In the genomic region with DNA sequence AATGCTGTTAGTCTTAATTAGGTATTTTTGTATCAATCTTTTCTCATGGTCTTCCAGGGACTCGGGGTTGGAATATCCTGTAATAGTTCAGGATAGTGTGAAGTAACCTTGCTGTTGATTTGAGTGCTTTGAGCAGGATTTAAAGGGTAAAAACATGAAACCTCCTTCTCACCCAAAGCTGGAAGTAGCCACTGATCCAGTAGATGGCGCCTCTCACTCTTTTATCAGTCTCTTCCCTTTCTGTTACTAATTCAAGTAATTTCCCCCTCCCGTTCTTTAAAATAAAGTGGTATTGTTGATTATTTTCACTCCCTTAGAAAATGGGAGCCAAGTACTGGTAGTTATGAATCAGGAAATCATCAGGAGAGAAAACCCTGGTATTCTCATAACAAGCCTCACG, we compare ENCODE assay signal across 9 mouse cellular contexts. TPM values are rescaled to one million over a fixed set of nuclear protein-coding genes. Genes with fewer than 3 reads are reported as not detected.
DNase-seq lines count a peak whose midpoint lies in the region; ATAC-seq and TF ChIP-seq lines count a peak whose summit lies in the region.
"Had no signal": no experiment of that assay in that cellular context is flagged by ENCODE, and none has a peak within 500 bp of the region (broad histone marks: within the 10 kb centered on the region; RNA-seq: fewer than 3 reads in every experiment).

No protein-coding gene starts in this region.

- no peak for ATAC-seq in intestine, postnatal 0 days
- ATAC-seq in intestine, embryonic 15.5 days: no peak

- TF ChIP-seq CTCF in intestine, postnatal 0 days (IDR thresholded peaks at IDR 0.05; ENCODE audit: low read depth): peak; percentile 69

- H3K27me3 ChIP-seq in intestine, postnatal 0 days (replicated peaks; ENCODE audit: control insufficient read depth, insufficient read depth, low read length): no peaks in the 10 kb centered on the region
- H3K27me3 ChIP-seq in intestine, embryonic 15.5 days (replicated peaks): no peaks in the 10 kb centered on the region

- no peak overlapping the region for H3K4me2 ChIP-seq in intestine, postnatal 0 days (replicated peaks; ENCODE audit: low read depth)
- no peak overlapping the region for H3K4me2 ChIP-seq in intestine, embryonic 15.5 days (replicated peaks)

- H3K9ac ChIP-seq in intestine, postnatal 0 days (ENCODE audit: low read depth, low read length): no peak overlapping the region
- no peak overlapping the region for H3K9ac ChIP-seq in intestine, embryonic 15.5 days

- peaks cover 17% of the 10 kb centered on the region for H3K36me3 ChIP-seq in intestine, postnatal 0 days (ENCODE audit: control insufficient read depth, insufficient read depth)
- H3K36me3 ChIP-seq in intestine, embryonic 15.5 days: peaks cover 10% of the 10 kb centered on the region

- H3K27ac ChIP-seq in intestine, postnatal 0 days (ENCODE audit: low read depth, low read length): no peak overlapping the region
- H3K27ac ChIP-seq in intestine, embryonic 15.5 days: no peak overlapping the region

- 48% methylated on average over 4 of the region's 4 CpGs for WGBS in intestine, postnatal 0 days
- 45% methylated on average over 4 of the region's 4 CpGs for WGBS in intestine, embryonic 15.5 days

- no peaks in the 10 kb centered on the region for H3K4me1 ChIP-seq in intestine, postnatal 0 days (replicated peaks; ENCODE audit: control insufficient read depth, insufficient read depth, low read length)
- H3K4me1 ChIP-seq in intestine, embryonic 15.5 days (replicated peaks): no peaks in the 10 kb centered on the region

- H3K4me3 ChIP-seq in intestine, postnatal 0 days (ENCODE audit: low read depth, low read length): no peak overlapping the region
- no peak overlapping the region for H3K4me3 ChIP-seq in intestine, embryonic 15.5 days (replicated peaks)
- H3K4me3 ChIP-seq: myocyte had no signal

- intact Hi-C loops in gastrocnemius, postnatal 36 days (cut with DNase I): no loop called here

- H3K9me3 ChIP-seq in intestine, postnatal 0 days (ENCODE audit: control insufficient read depth): no peaks in the 10 kb centered on the region
- no peaks in the 10 kb centered on the region for H3K9me3 ChIP-seq in intestine, embryonic 15.5 days

- peak; percentile 23 to 46 for DNase-seq in spleen, postnatal 36 days (ENCODE audit: low spot score in 2 of 2)
- DNase-seq in spleen, postnatal 14 days (ENCODE audit: low spot score in 2 of 2): no peak
- DNase-seq in embryo, embryonic 10.5 days (ENCODE audit: low spot score): peak; percentile 64
- peak; percentile 49 for DNase-seq in retina, postnatal 1 day
- DNase-seq in spleen, adult 18-20 months: no peak
- no peak for DNase-seq in gastrocnemius, postnatal 36 days

RNA-seq across cellular contexts. Expression of gene Knl1, which starts 6.0 kb away (rescaled TPM):
- 12.0 and 15.2 TPM in 2 replicates for polyA plus RNA-seq in intestine, postnatal 0 days (2015; fragmentation: Nextera tagmentation; extraction: Ambion mirVana)
- 41.9 and 53.7 TPM in 2 replicates for polyA plus RNA-seq in intestine, embryonic 15.5 days (2015; fragmentation: Nextera tagmentation; extraction: Ambion mirVana)
- total RNA-seq in gastrocnemius, postnatal 36 days (2021): under 1 TPM; 0.44 to 0.79 TPM

RNA-seq across cellular contexts. Expression of gene Rpusd2, which starts 6.3 kb away (rescaled TPM):
- 1.2 and 1.5 TPM in 2 replicates for polyA plus RNA-seq in intestine, postnatal 0 days (2015; fragmentation: Nextera tagmentation; extraction: Ambion mirVana)
- polyA plus RNA-seq in intestine, embryonic 15.5 days (2015; fragmentation: Nextera tagmentation; extraction: Ambion mirVana): 4.8 and 4.9 TPM in 2 replicates
- 1 to 10 TPM; 2.7 to 2.8 TPM for total RNA-seq in gastrocnemius, postnatal 36 days (2021)

RNA-seq across cellular contexts. Expression of gene Ccdc32, which starts 11.7 kb away (rescaled TPM):
- 55.9 and 59.5 TPM in 2 replicates for polyA plus RNA-seq in intestine, postnatal 0 days (2015; fragmentation: Nextera tagmentation; extraction: Ambion mirVana)
- polyA plus RNA-seq in intestine, embryonic 15.5 days (2015; fragmentation: Nextera tagmentation; extraction: Ambion mirVana): 30.4 and 30.6 TPM in 2 replicates
- total RNA-seq in gastrocnemius, postnatal 36 days (2021): 1 to 10 TPM; 3.3 to 4.6 TPM

Comparison
In these comparisons a context has a peak if more than half of its experiments do, and no peak if none do; other contexts are left out.
1. DNase-seq: peak in spleen, postnatal 36 days (2 of 2), embryo, embryonic 10.5 days (single experiment) and retina, postnatal 1 day (single experiment); none in spleen, postnatal 14 days (0 of 2), spleen, adult 18-20 months (0 of 2) and gastrocnemius, postnatal 36 days (0 of 2).